Mouse (Mus musculus): ENCODE measurements at regions not wholly inside any gene's neighbourhood (a gene's known extent, or its start where the extent isn't known, plus 50 kb on each side); places are given as distances from the start of the nearest gene placed in this dataset.

DNA sequence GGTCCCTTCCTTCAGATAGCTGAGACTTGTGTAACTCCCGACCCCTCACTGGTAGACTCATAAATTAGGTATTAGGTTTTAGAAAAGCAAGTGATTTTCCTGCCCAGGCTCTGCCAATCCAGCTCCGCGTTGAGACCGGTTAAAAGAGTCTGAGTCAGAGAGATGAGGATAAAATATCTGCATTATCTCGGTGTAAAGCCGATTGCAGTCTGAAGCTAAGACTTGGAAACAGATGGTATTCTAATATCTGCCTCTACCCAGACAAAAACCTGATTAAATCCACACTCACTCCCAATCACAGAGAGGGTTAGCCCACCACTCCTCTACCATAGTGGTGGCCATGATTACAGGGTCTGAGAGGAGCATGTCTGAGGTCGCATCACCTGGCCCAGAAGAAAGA, 276.1 kb upstream of the Jarid2 start:
- TF ChIP-seq POLR2A (IDR thresholded peaks at IDR 0.05; ENCODE audit: borderline replicate concordance, extremely low read depth, insufficient read depth, insufficient read length, poor library complexity, severe bottlenecking) (no peak), CTCF (IDR thresholded peaks at IDR 0.05; ENCODE audit: borderline replicate concordance, extremely low read depth, insufficient read depth, insufficient read length) (no peak)
- DNase-seq (ENCODE audit: low read depth), result no peak

GRCm38 (mm10) chr13:44454136-44454535, 275.1 kb upstream of the Jarid2 start:
- TF ChIP-seq POLR2A (IDR thresholded peaks at IDR 0.05; ENCODE audit: borderline replicate concordance, extremely low read depth, insufficient read depth, insufficient read length, poor library complexity, severe bottlenecking) (no peak), CTCF (IDR thresholded peaks at IDR 0.05; ENCODE audit: borderline replicate concordance, extremely low read depth, insufficient read depth, insufficient read length) (no peak)
- peak; percentile 50 for DNase-seq (ENCODE audit: low read depth)

DNA sequence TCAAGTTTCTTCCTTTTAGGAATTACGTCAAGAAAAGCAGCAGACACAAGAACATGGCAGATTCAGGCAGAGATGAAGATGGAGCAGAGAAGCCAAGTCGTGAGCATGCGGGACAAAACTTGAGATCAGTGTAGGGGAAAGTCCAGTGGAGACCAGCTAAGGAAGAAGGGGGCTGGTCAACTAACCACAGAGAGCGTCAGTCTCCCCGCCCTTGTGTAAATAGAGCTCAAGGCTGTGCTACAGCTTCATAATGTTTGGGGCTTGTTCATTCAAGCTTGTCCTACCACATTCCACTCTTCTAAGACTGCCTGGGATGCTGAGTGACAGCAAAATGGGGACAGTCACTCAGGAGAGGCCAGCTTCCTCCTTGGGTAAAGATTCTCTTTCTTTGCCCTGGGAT, 274.1 kb upstream of the Jarid2 start:
- DNase-seq (ENCODE audit: low read depth), result no peak
- TF ChIP-seq POLR2A (IDR thresholded peaks at IDR 0.05; ENCODE audit: borderline replicate concordance, extremely low read depth, insufficient read depth, insufficient read length, poor library complexity, severe bottlenecking), result no peak
- TF ChIP-seq CTCF (IDR thresholded peaks at IDR 0.05; ENCODE audit: borderline replicate concordance, extremely low read depth, insufficient read depth, insufficient read length), result no peak

- TF ChIP-seq CTCF (IDR thresholded peaks at IDR 0.05; ENCODE audit: borderline replicate concordance, extremely low read depth, insufficient read depth, insufficient read length) (no peak), POLR2A (IDR thresholded peaks at IDR 0.05; ENCODE audit: borderline replicate concordance, extremely low read depth, insufficient read depth, insufficient read length, poor library complexity, severe bottlenecking) (no peak)
- DNase-seq (ENCODE audit: low read depth), result peak; percentile 40
Observed at GRCm38 (mm10) chr13:44458744-44459143, 270.5 kb upstream of the Jarid2 start.

DNA sequence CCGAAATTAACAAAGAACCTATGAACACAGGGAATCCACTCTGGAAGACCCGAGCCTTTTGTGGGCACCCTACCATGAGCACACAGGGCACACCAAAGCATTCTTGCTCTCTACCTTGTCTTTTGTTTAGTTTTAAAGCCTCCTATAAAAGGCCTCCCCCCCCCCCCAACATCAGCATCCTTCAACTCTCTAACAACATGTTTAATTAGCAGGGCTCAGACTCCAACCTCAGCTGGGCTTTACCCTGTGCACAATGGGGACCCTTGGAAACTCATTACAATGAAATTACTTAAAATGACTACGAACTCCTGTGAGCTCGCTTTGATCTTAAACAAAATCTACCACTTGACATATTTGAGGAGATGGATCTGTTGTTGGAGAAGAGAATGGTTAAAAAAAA, 270.1 kb upstream of the Jarid2 start:
- DNase-seq (ENCODE audit: low read depth), result peak; percentile 50
- TF ChIP-seq CTCF (IDR thresholded peaks at IDR 0.05; ENCODE audit: borderline replicate concordance, extremely low read depth, insufficient read depth, insufficient read length), result no peak
- TF ChIP-seq POLR2A (IDR thresholded peaks at IDR 0.05; ENCODE audit: borderline replicate concordance, extremely low read depth, insufficient read depth, insufficient read length, poor library complexity, severe bottlenecking), result no peak

DNA sequence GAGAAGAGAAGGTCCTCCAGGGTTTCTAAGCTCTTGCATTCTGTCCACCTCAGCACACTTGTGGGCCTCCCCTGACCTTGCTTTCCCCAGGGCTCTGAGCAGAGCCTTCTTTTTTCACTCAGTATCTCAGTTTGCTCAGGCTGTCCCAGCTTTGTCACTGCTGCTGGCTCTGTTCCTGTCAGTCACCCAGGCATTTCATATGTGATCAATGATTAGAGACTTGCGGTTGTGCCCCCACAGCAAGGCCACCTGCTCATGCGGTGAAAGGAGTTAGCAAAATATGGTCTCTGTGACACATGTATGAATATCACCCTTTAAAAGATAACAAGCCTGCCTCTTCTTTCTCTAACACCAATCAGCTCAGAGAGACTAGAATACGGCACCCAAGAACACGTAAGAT, 265.6 kb upstream of the Jarid2 start:
- TF ChIP-seq CTCF (IDR thresholded peaks at IDR 0.05; ENCODE audit: borderline replicate concordance, extremely low read depth, insufficient read depth, insufficient read length) (no peak), POLR2A (IDR thresholded peaks at IDR 0.05; ENCODE audit: borderline replicate concordance, extremely low read depth, insufficient read depth, insufficient read length, poor library complexity, severe bottlenecking) (no peak)

GRCm38 (mm10) chr13:44465567-44465966, 263.7 kb upstream of the Jarid2 start:
- TF ChIP-seq CTCF (IDR thresholded peaks at IDR 0.05; ENCODE audit: borderline replicate concordance, extremely low read depth, insufficient read depth, insufficient read length) (no peak), POLR2A (IDR thresholded peaks at IDR 0.05; ENCODE audit: borderline replicate concordance, extremely low read depth, insufficient read depth, insufficient read length, poor library complexity, severe bottlenecking) (no peak)
- DNase-seq (ENCODE audit: low read depth), result no peak

More for the DNA sequence above, 265.6 kb upstream of the Jarid2 start:
- DNase-seq (ENCODE audit: low read depth), result no peak

GRCm38 (mm10) chr13:44468963-44469674, 260.2 kb upstream of the Jarid2 start:
- DNase-seq (ENCODE audit: low read depth), result no peak
- no peak for TF ChIP-seq CTCF (IDR thresholded peaks at IDR 0.05; ENCODE audit: borderline replicate concordance, extremely low read depth, insufficient read depth, insufficient read length)
- no peak for TF ChIP-seq POLR2A (IDR thresholded peaks at IDR 0.05; ENCODE audit: borderline replicate concordance, extremely low read depth, insufficient read depth, insufficient read length, poor library complexity, severe bottlenecking)

GRCm38 (mm10) chr13:44469675-44470074, 259.6 kb upstream of the Jarid2 start:
- TF ChIP-seq CTCF (IDR thresholded peaks at IDR 0.05; ENCODE audit: borderline replicate concordance, extremely low read depth, insufficient read depth, insufficient read length), result no peak
- no peak for TF ChIP-seq POLR2A (IDR thresholded peaks at IDR 0.05; ENCODE audit: borderline replicate concordance, extremely low read depth, insufficient read depth, insufficient read length, poor library complexity, severe bottlenecking)
- DNase-seq (ENCODE audit: low read depth), result no peak

DNA sequence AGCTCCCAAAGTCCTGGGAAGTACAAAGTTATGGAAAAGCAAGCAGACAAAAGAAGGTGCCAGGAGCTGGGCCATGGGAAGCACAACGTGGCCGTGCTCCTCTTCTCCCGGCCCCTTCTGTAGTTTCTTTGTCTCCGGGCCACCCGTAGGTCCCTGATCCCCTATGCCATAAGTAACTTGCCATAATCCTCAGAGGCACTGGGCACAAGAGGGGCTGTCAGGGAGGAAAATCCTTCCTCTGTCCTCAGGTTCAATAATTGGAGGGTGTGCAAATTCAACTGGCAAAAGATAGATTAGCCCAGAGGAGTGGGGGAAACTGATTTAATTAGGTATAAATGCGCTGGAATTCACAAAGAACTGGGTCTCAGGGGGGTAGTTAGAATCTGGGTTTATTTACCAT, 256.1 kb upstream of the Jarid2 start:
- TF ChIP-seq POLR2A (IDR thresholded peaks at IDR 0.05; ENCODE audit: borderline replicate concordance, extremely low read depth, insufficient read depth, insufficient read length, poor library complexity, severe bottlenecking) (no peak), CTCF (IDR thresholded peaks at IDR 0.05; ENCODE audit: borderline replicate concordance, extremely low read depth, insufficient read depth, insufficient read length) (no peak)
- DNase-seq (ENCODE audit: low read depth), result peak; percentile 74

- DNase-seq (ENCODE audit: low read depth), result peak; percentile 54
- TF ChIP-seq POLR2A (IDR thresholded peaks at IDR 0.05; ENCODE audit: borderline replicate concordance, extremely low read depth, insufficient read depth, insufficient read length, poor library complexity, severe bottlenecking) (no peak), CTCF (IDR thresholded peaks at IDR 0.05; ENCODE audit: borderline replicate concordance, extremely low read depth, insufficient read depth, insufficient read length) (no peak)
Observed at GRCm38 (mm10) chr13:44476901-44477300, 252.4 kb upstream of the Jarid2 start.

DNA sequence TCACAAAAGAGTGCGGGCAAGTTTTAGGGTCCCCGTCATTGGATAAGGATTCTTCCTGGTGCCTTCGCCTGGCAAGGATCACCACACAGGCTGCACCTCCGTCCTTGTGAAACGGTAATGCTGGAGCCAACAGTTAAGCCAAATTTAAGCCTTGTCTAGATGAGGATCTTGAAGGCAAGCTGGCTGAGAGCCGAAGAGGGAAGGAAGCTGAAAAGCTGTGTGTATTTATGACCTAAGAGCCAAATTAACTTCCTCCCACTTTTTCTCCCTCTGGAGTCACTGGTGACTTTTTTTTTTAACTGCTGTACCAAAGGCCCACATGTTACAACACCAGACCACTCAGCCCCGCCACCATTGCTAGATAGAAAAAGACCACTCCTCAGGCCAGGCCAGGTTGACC, 249.1 kb upstream of the Jarid2 start:
- no peak for DNase-seq (ENCODE audit: low read depth)
- TF ChIP-seq CTCF (IDR thresholded peaks at IDR 0.05; ENCODE audit: borderline replicate concordance, extremely low read depth, insufficient read depth, insufficient read length) (no peak), POLR2A (IDR thresholded peaks at IDR 0.05; ENCODE audit: borderline replicate concordance, extremely low read depth, insufficient read depth, insufficient read length, poor library complexity, severe bottlenecking) (no peak)

Measured in brain, embryonic 14.5 days (tissue).